Mouse (Mus musculus) neural tube, embryonic 14.5 days (tissue): ENCODE results near the gene Usp45. TPM values are rescaled to one million over a fixed set of nuclear protein-coding genes. Genes with fewer than 3 reads are reported as not detected.
"Not testable (repeated sequence)": the region's sequence is repeated elsewhere in the genome, so short reads cannot be mapped to it uniquely, and the experiment has no call there.

Source experiments
- ATAC-seq: fragments of 200-750 bp; cut with Nextera tagmentation; 2 replicates; pipeline ENCODE4 v1.8.0; 2017; ENCODE audit warnings: low read depth, mild to moderate bottlenecking, moderate TSS enrichment, moderate library complexity
- H3K27ac ChIP-seq: fragments of 300-500 bp; sonication (generic); 2 replicates; pipeline ENCODE4 v1.5.1; 2014; ENCODE audit warnings: low read depth, mild to moderate bottlenecking, control low read depth, low read length, moderate library complexity, mixed read lengths
- H3K27me3 ChIP-seq: fragments of 300-500 bp; sonication (generic); 2 replicates; pipeline ENCODE4 v1.6.1; 2014; ENCODE audit warnings: low read length; ENCODE audit not compliant: control insufficient read depth, insufficient read depth
- H3K36me3 ChIP-seq: fragments of 300-500 bp; sonication (generic); 2 replicates; pipeline ENCODE4 v1.6.1; 2014; ENCODE audit warnings: low read length, mixed read lengths; ENCODE audit not compliant: control insufficient read depth, insufficient read depth
- H3K4me1 ChIP-seq: fragments of 300-500 bp; sonication (generic); 2 replicates; pipeline ENCODE4 v1.6.1; 2014; ENCODE audit warnings: low read length; ENCODE audit not compliant: control insufficient read depth, insufficient read depth
- H3K4me2 ChIP-seq: fragments of 300-500 bp; sonication (generic); 2 replicates; pipeline ENCODE4 v1.6.1; 2014; ENCODE audit warnings: mild to moderate bottlenecking, low read depth, low read length, control low read depth
- H3K4me3 ChIP-seq: fragments of 300-500 bp; sonication (generic); 2 replicates; pipeline ENCODE4 v1.5.1; 2014; ENCODE audit warnings: low read depth, low read length, control low read depth, mixed read lengths
- H3K9ac ChIP-seq: fragments of 300-500 bp; sonication (generic); replicated peaks from 2 replicates; pipeline ENCODE4 v1.6.1; 2014; ENCODE audit warnings: low read depth, mild to moderate bottlenecking, control low read depth, low read length, mixed read lengths
- H3K9me3 ChIP-seq: fragments of 300-500 bp; sonication (generic); 2 replicates; pipeline ENCODE4 v1.6.1; 2016; ENCODE audit warnings: low read length; ENCODE audit not compliant: control insufficient read depth
- WGBS: fragments of 180-500 bp; shearing (Covaris S2); extraction: QIAGEN DNeasy Blood & Tissue Kit; methylation state at CpG from one replicate; pipeline ENCODE4 v1.1.7; 2014; 5-methylcytosine and 5-hydroxymethylcytosine counted together
- polyA plus RNA-seq: library from polyadenylated mRNA; unstranded; fragments of >200 nt; fragmentation: Nextera tagmentation; extraction: Ambion mirVana; gene quantifications from 2 replicates; pipeline ENCODE4 v1.2.1, GENCODE M21; 2014

Gene Usp45
- 7.3 and 9.6 TPM in 2 replicates for polyA plus RNA-seq

- 4% methylated on average over 17 of the region's 17 CpGs for WGBS
- peak within 1 kb of the TSS; percentile 34 for H3K27ac ChIP-seq
Measured at GRCm38 (mm10) chr4:21766863-21767304, at the start of gene Usp45, which contains the start of gene Tstd3. Gene Usp45, plus strand, starts transcription at chr4:21767156. Gene Tstd3, minus strand, starts transcription at chr4:21767212.

DNA sequence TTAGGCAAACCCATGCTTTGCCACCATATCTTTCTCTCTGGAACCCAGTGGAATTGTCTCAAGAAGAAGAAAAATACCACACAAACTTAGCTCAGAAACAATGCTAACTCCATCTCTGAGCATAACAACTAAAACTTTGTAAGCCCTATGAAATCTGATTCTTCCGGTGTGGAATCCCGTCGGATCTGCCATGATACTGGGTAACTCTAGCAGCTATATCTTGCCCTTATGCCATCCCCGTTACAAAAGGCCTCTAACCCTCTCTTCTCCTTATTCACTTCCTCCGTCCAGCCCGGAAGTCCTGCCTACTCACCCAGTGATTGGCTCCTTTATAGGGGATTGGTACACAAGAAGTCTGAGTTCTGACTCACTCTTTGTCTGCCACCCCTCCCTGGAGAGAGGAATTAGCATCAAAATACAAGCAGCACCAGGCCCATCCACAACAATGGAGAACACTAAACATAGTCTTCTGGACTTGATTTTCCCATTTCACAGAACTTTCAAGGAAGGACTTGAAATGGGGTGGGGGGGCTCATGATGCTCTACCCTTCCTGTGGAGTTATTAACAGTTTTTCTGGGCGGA, 44.1 kb upstream of the Usp45 start:
- no peaks in the 10 kb centered on the region for H3K36me3 ChIP-seq
- ATAC-seq: no peak
- H3K27me3 ChIP-seq: no peaks in the 10 kb centered on the region
- no peak overlapping the region for H3K4me3 ChIP-seq
- H3K4me1 ChIP-seq: no peaks in the 10 kb centered on the region
- H3K9me3 ChIP-seq: no peaks in the 10 kb centered on the region
- H3K9ac ChIP-seq: no peak overlapping the region
- no peak overlapping the region for H3K4me2 ChIP-seq
- 42% methylated on average over 7 of the region's 7 CpGs for WGBS
- H3K27ac ChIP-seq: no peak overlapping the region

More at GRCm38 (mm10) chr4:21766863-21767304, at the start of gene Usp45, which contains the start of gene Tstd3:
- Histone ChIP-seq H3K9me3 (no peaks in the 10 kb centered on the region), H3K4me2 (peak within 1 kb of the TSS; percentile 47), H3K27me3 (no peaks in the 10 kb centered on the region), H3K4me1 (no peaks in the 10 kb centered on the region), H3K36me3 (no peaks in the 10 kb centered on the region), H3K4me3 (peak within 1 kb of the TSS; percentile 57), H3K9ac (peak within 1 kb of the TSS; percentile 57)
- peak; percentile 97 for ATAC-seq

- WGBS: 1% methylated on average over 22 of the region's 22 CpGs
Measured at GRCm38 (mm10) chr4:21726912-21727614, 39.9 kb upstream of the Usp45 start.

DNA sequence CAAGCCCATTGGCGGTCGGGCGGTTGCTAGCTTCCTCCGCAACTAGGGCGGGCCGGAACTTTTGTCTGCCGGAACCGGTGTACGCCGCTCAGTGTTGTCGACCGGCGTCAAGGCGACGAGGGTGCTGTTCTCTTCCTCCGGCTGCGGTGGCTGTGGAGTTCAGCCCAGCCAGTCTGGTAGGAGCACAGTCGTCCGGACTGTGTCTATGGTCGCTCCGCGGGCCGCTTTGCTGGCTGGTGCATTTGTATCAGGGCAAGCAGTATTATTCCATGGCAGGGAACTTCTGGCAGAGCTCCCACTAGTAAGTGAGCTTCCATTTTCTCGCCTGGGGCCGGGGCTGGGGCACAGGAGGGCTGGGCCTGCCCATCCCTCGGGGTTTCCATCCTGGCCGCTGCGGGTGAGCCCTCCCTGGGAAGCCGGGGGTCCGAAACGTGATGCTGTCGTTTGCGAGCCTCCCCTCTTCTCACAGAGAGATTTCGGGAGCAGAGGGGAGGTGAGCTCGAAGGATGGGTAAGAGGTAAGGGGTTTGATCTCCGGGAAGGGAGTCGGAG, 39.3 kb upstream of the Usp45 start, which contains the start of gene Ccnc:
TSS of gene Ccnc (plus strand) at position 87 of the 551 bp plus-strand sequence.
- Histone ChIP-seq H3K36me3 (peaks cover 1% of the 10 kb centered on the region; the same call in 1 of the 2 replicates), H3K27ac (peak within 1 kb of the TSS; percentile 63), H3K9me3 (no peaks in the 10 kb centered on the region), H3K4me2 (peak within 1 kb of the TSS; percentile 60), H3K27me3 (no peaks in the 10 kb centered on the region), H3K4me3 (peak within 1 kb of the TSS; percentile 48), H3K9ac (peak within 1 kb of the TSS; percentile 70), H3K4me1 (peaks cover 6% of the 10 kb centered on the region; the same call in 1 of the 2 replicates)
- WGBS: under 1% methylated on average over 37 of the region's 37 CpGs
- ATAC-seq: peak; percentile 99

More at GRCm38 (mm10) chr4:21726912-21727614, 39.9 kb upstream of the Usp45 start:
- Histone ChIP-seq H3K27me3 (no peaks in the 10 kb centered on the region), H3K9me3 (no peaks in the 10 kb centered on the region), H3K4me3 (peak overlapping the region; percentile 48), H3K27ac (peak overlapping the region; percentile 63), H3K4me2 (peak overlapping the region; percentile 60), H3K9ac (peak overlapping the region; percentile 70), H3K36me3 (no peaks in the 10 kb centered on the region), H3K4me1 (peaks cover 6% of the 10 kb centered on the region; the same call in 1 of the 2 replicates)
- ATAC-seq: peak; percentile 73

DNA sequence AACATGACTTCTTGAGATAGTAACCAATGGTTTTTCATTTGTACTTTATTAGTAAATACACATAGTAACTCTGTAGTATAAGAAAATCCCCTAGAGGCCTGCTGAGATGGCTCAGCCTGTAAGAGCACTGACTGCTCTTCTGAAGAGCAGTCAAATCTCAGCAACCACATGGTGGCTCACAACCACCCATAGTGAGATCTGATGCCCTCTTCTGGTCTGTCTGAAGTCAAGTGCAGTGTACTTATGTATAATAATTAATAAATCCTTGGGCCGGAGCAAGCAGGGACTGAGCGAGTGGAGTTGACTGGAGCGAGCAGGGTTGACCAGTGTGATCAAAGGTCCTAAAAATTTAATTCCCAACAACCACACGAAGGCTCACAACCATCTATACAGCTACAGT, 27.8 kb upstream of the Usp45 start:
- H3K27me3 ChIP-seq: no peaks in the 10 kb centered on the region
- no peaks in the 10 kb centered on the region for H3K9me3 ChIP-seq
- H3K9ac ChIP-seq: no peak overlapping the region
- H3K36me3 ChIP-seq: peaks cover 8% of the 10 kb centered on the region; the same call in 1 of the 2 replicates
- H3K4me3 ChIP-seq: no peak overlapping the region
- ATAC-seq: no peak
- WGBS: 91% methylated on average over 4 of the region's 4 CpGs
- no peaks in the 10 kb centered on the region for H3K4me1 ChIP-seq
- H3K27ac ChIP-seq: no peak overlapping the region
- no peak overlapping the region for H3K4me2 ChIP-seq

GRCm38 (mm10) chr4:21744142-21744541, 22.8 kb upstream of the Usp45 start:
- not testable (repeated sequence) for ATAC-seq
- 97% methylated on average over 8 of the region's 8 CpGs for WGBS

GRCm38 (mm10) chr4:21745723-21746122, 21.2 kb upstream of the Usp45 start:
- no peak overlapping the region for H3K27ac ChIP-seq
- no peaks in the 10 kb centered on the region for H3K4me1 ChIP-seq
- ATAC-seq: no peak
- no peak overlapping the region for H3K4me2 ChIP-seq
- H3K9me3 ChIP-seq: no peaks in the 10 kb centered on the region
- 77% methylated on average over 5 of the region's 5 CpGs for WGBS
- H3K4me3 ChIP-seq: no peak overlapping the region
- H3K36me3 ChIP-seq: no peaks in the 10 kb centered on the region; the same call in 1 of the 2 replicates
- no peak overlapping the region for H3K9ac ChIP-seq
- H3K27me3 ChIP-seq: no peaks in the 10 kb centered on the region

More at GRCm38 (mm10) chr4:21744142-21744541, 22.8 kb upstream of the Usp45 start:
- not testable (repeated sequence) for H3K27ac ChIP-seq, H3K4me2 ChIP-seq, H3K9me3 ChIP-seq, H3K4me1 ChIP-seq, H3K9ac ChIP-seq, H3K36me3 ChIP-seq, H3K4me3 ChIP-seq, H3K27me3 ChIP-seq

DNA sequence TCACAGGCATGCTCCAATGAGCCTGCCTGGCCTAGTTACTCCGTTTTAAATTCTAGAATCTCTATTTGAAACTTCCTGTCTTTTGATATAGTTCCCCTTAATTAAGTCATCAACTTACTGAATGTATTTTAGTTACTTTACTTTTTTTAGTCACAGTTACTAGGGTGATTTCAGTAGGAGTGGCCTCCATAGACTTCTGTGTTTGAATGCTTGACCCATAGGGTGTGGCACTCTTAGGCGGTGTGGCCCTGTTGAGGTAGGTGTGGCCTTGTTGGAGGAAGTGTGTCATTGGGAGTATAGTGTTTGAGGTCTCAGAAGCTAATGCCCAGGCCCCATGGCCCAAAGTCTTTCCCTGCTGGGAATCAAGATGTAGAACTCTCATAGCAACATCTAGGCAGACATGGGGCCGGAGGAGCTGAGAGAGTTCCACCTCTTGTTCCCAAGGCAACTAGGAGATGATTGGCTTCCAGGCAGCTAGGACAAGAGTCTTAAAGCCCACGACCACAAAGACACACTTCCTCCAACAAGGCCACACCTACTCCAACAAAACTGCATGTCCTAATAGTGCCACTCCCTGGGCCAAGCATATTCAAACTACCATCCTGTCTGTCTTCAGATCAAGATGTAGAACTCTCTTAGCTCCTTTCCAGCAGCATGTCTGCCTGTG, 11.7 kb upstream of the Usp45 start:
- Histone ChIP-seq H3K27ac (no peak overlapping the region), H3K4me3 (no peak overlapping the region), H3K4me2 (no peak overlapping the region), H3K9ac (no peak overlapping the region), H3K27me3 (no peaks in the 10 kb centered on the region), H3K36me3 (no peaks in the 10 kb centered on the region), H3K9me3 (no peaks in the 10 kb centered on the region), H3K4me1 (no peaks in the 10 kb centered on the region)
- no peak for ATAC-seq
- WGBS: 78% methylated on average over 4 of the region's 4 CpGs
